ENCODE assay signal across 10 mouse cellular contexts in genomic region chr8:114973002-114973461, GRCm38 (mm10).
DNase-seq lines count a peak whose midpoint lies in the region; ATAC-seq lines count a peak whose summit lies in the region.
"Had no signal": no experiment of that assay in that cellular context is flagged by ENCODE, and none has a peak within 500 bp of the region (broad histone marks: within the 10 kb centered on the region; RNA-seq: fewer than 3 reads in every experiment).

No protein-coding gene starts in this region.

- no peak overlapping the region for H3K27ac ChIP-seq in forebrain, embryonic 13.5 days
- H3K27ac ChIP-seq: embryonic facial prominence, embryonic 12.5 days; liver, embryonic 15.5 days had no signal

- peak; percentile 45; the same call in 1 of the 2 replicates for ATAC-seq in forebrain, embryonic 13.5 days
- ATAC-seq: hindbrain, embryonic 16.5 days had no signal

- peaks cover 19% of the 10 kb centered on the region for H3K4me1 ChIP-seq in forebrain, embryonic 13.5 days
- H3K4me1 ChIP-seq: embryonic facial prominence, embryonic 12.5 days; liver, embryonic 15.5 days had no signal

- intact Hi-C loops in heart, postnatal 14 days (cut with DNase I): loop anchor here (5.0 to 10.0 kb wide), 2 partner anchors 521 to 732 kb away; partner anchors contain the start of gene Maf

- H3K4me2 ChIP-seq in forebrain, embryonic 13.5 days: peak overlapping the region; percentile 36
- H3K4me2 ChIP-seq: embryonic facial prominence, embryonic 12.5 days; liver, embryonic 15.5 days had no signal

- WGBS in forebrain, embryonic 13.5 days: 13% methylated on average over 12 of the region's 12 CpGs

- no peak overlapping the region for H3K9ac ChIP-seq in forebrain, embryonic 13.5 days
- H3K9ac ChIP-seq: embryonic facial prominence, embryonic 12.5 days; liver, embryonic 15.5 days had no signal

- peaks cover 12% of the 10 kb centered on the region; the same call in 1 of the 2 replicates for H3K27me3 ChIP-seq in forebrain, embryonic 13.5 days
- H3K27me3 ChIP-seq: embryonic facial prominence, embryonic 12.5 days; liver, embryonic 15.5 days had no signal

- peak; percentile 24 for DNase-seq in right cerebral cortex, adult 18-20 months
- DNase-seq in right cerebral cortex, postnatal 14 days: no peak
- DNase-seq in heart, postnatal 14 days: peak; percentile 13 to 15
- peak; percentile 22 for DNase-seq in thymus, postnatal 25 days
- DNase-seq in cerebellum, postnatal 36 days: no peak
- no peak for DNase-seq in layer of hippocampus, postnatal 14 days (ENCODE audit: low spot score in 2 of 2)

- no peaks in the 10 kb centered on the region for H3K36me3 ChIP-seq in forebrain, embryonic 13.5 days (ENCODE audit: poor library complexity, severe bottlenecking)
- H3K36me3 ChIP-seq: embryonic facial prominence, embryonic 12.5 days; liver, embryonic 15.5 days had no signal

- H3K9me3 ChIP-seq in forebrain, embryonic 13.5 days (replicated peaks): peaks cover 8% of the 10 kb centered on the region; the same call in 1 of the 2 replicates
- H3K9me3 ChIP-seq: liver, embryonic 15.5 days had no signal

- no peak overlapping the region for H3K4me3 ChIP-seq in forebrain, embryonic 13.5 days
- H3K4me3 ChIP-seq: embryonic facial prominence, embryonic 12.5 days; liver, embryonic 15.5 days had no signal

Comparison
In these comparisons a context has a peak if more than half of its experiments do, and no peak if none do; other contexts are left out.
1. DNase-seq: peak in right cerebral cortex, adult 18-20 months (single experiment), heart, postnatal 14 days (2 of 2) and thymus, postnatal 25 days (single experiment); none in right cerebral cortex, postnatal 14 days (single experiment), cerebellum, postnatal 36 days (0 of 2) and layer of hippocampus, postnatal 14 days (0 of 2).